Mouse (Mus musculus) hindbrain, embryonic 14.5 days (tissue): ENCODE data around the gene Zfp462. TPM values are rescaled to one million over a fixed set of nuclear protein-coding genes. Genes with fewer than 3 reads are reported as not detected.

Experiments used
- ATAC-seq: fragments of 200-750 bp; cut with Nextera tagmentation; 2 replicates; pipeline ENCODE4 v1.8.0; 2017; ENCODE audit warnings: moderate number of reproducible peaks, mild to moderate bottlenecking, moderate TSS enrichment, moderate library complexity; ENCODE audit not compliant: low FRiP score
- DNase-seq: peaks from one replicate; pipeline ENCODE4 v3.0.0-alpha.2; 2015; ENCODE audit warnings: low spot score
- H3K27ac ChIP-seq: fragments of 300-500 bp; sonication (generic); 2 replicates; pipeline ENCODE4 v1.5.1; 2014; ENCODE audit warnings: mild to moderate bottlenecking, moderate library complexity
- H3K27me3 ChIP-seq: fragments of 300-500 bp; sonication (generic); 2 replicates; pipeline ENCODE4 v1.6.1; 2014; ENCODE audit warnings: mild to moderate bottlenecking, low read length, mixed read lengths; ENCODE audit not compliant: control insufficient read depth, insufficient read depth
- H3K36me3 ChIP-seq: fragments of 300-500 bp; sonication (generic); replicated peaks from 2 replicates; pipeline ENCODE4 v1.6.1; 2014; ENCODE audit not compliant: control insufficient read depth, insufficient read depth
- H3K4me1 ChIP-seq: fragments of 300-500 bp; sonication (generic); replicated peaks from 2 replicates; pipeline ENCODE4 v1.6.1; 2014; ENCODE audit warnings: antibody characterized with exemption, low read length, mixed read lengths; ENCODE audit not compliant: control insufficient read depth, insufficient read depth
- H3K4me2 ChIP-seq: fragments of 300-500 bp; sonication (generic); replicated peaks from 2 replicates; pipeline ENCODE4 v1.6.1; 2014; ENCODE audit warnings: mild to moderate bottlenecking, moderate library complexity
- H3K4me3 ChIP-seq: fragments of 300-500 bp; sonication (generic); replicated peaks from 2 replicates; pipeline ENCODE4 v1.5.1; 2014; ENCODE audit warnings: mild to moderate bottlenecking, low read length
- H3K9ac ChIP-seq: fragments of 300-500 bp; sonication (generic); 2 replicates; pipeline ENCODE4 v1.6.1; 2014
- H3K9me3 ChIP-seq: fragments of 300-500 bp; sonication (generic); 2 replicates; pipeline ENCODE4 v1.6.1; 2016; ENCODE audit warnings: low read length; ENCODE audit not compliant: control insufficient read depth
- WGBS: fragments of 180-500 bp; shearing (Covaris S2); extraction: QIAGEN DNeasy Blood & Tissue Kit; methylation state at CpG from one replicate; pipeline ENCODE4 v1.1.7; 2014; 5-methylcytosine and 5-hydroxymethylcytosine counted together
- polyA plus RNA-seq: library from polyadenylated mRNA; unstranded; fragments of >200 nt; fragmentation: Nextera tagmentation; extraction: Ambion mirVana; gene quantifications from 2 replicates; pipeline ENCODE4 v1.2.1, GENCODE M21; 2014

Gene Zfp462
- polyA plus RNA-seq, 1 experiment from 2014 or later, result 13.8 TPM

DNA sequence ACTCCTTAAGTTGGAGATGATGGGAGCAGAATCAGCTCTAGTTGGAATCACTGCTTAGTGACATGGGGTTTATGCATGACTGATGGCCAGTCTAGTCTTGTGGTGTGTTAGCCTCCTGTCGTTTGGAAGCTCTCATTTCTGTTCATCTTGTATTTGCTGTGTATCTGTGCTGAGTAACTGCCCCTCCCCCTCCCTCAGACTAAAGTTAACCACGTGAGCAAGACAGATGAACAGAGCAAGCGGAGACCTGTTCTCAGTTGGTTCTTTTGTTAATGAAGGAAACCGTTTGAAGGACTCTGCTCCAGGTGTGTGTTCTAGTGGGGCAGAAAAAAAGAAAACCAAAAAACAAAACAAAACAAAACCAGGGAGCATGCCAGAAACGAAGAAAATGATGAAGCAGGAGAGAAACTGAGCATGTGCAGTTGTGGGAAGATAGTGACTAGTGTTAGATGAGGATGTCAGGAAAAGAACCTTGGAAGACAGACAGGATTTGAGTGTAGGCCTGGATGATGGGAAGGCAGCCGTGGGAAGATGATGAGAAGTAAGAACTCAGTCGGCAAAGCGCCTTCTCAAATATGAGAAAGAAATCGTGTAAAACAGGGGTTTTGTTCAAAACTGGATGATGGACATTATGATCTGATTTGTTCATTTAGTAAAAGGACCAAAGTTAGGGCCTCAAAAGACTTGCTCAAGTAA lies 53.4 kb downstream of the Zfp462 start:
- no peak for ATAC-seq
- WGBS, result 79% methylated on average over 9 of the region's 9 CpGs

DNA sequence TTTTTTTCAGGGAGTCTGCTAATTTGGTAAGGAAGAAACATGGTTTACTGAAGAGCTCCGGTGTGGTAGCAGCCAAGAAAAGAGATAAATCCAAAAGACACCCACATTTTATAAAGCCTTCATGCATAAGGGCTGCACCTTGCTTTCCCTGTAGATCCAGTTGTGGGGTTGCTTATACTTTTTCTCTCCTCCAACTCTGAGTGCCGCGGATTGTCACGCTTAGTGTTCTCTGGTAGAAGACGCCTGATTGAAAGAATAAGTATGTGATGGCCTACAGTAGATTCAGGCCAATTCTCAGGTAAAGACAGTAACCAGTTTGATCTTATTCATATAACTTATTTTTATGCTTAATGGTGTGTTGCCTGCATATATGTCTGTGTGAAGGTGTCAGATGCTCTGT lies 54.7 kb downstream of the Zfp462 start:
- no peaks in the 10 kb centered on the region for H3K9me3 ChIP-seq
- H3K4me2 ChIP-seq, result no peak overlapping the region
- no peak for ATAC-seq
- no peaks in the 10 kb centered on the region for H3K27me3 ChIP-seq
- no peak for DNase-seq
- WGBS, result 96% methylated on average over 5 of the region's 5 CpGs
- H3K27ac ChIP-seq, result no peak overlapping the region
- H3K4me3 ChIP-seq, result no peak overlapping the region
- H3K9ac ChIP-seq, result no peak overlapping the region
- H3K36me3 ChIP-seq, result 0 out of 2 replicates have a peak, but pooled peaks cover 6% of the 10 kb centered on the region
- peaks cover 8% of the 10 kb centered on the region for H3K4me1 ChIP-seq

More for the DNA sequence above, 53.4 kb downstream of the Zfp462 start:
- Histone ChIP-seq H3K27me3 (no peaks in the 10 kb centered on the region), H3K4me3 (no peak overlapping the region), H3K27ac (no peak overlapping the region), H3K4me1 (no peaks in the 10 kb centered on the region; the same call in none of the 2 replicates), H3K36me3 (0 out of 2 replicates have a peak, but pooled peaks cover 6% of the 10 kb centered on the region), H3K9me3 (no peaks in the 10 kb centered on the region), H3K4me2 (no peak overlapping the region), H3K9ac (no peak overlapping the region)
- DNase-seq, result no peak

DNA sequence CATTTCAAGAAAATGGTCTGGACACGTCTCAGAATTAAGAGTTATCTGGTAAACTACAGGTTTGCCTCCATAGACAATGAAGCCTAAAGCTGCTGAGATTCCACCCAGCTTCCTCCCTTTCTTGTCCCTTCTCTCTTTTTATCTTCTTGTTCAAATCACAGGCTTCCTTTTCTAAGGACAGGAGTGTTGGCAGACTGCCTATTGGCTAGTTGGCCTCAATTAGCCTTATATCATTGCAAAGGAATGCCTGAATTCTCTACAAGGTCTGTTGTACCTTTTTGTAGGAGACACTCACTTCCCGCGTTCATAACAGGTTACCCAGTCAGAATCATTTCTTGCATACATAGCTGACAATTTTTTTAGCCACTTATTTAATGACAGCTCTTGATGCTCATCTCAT lies 56.5 kb downstream of the Zfp462 start:
- H3K9me3 ChIP-seq, result no peaks in the 10 kb centered on the region
- no peak for ATAC-seq
- H3K4me1 ChIP-seq, result peaks cover 25% of the 10 kb centered on the region
- WGBS, result 90% methylated on average over 3 of the region's 3 CpGs
- no peaks in the 10 kb centered on the region for H3K27me3 ChIP-seq
- no peak for DNase-seq
- H3K27ac ChIP-seq, result no peak overlapping the region
- H3K4me3 ChIP-seq, result no peak overlapping the region
- 0 out of 2 replicates have a peak, but pooled peaks cover 6% of the 10 kb centered on the region for H3K36me3 ChIP-seq
- H3K9ac ChIP-seq, result no peak overlapping the region
- no peak overlapping the region for H3K4me2 ChIP-seq

DNA sequence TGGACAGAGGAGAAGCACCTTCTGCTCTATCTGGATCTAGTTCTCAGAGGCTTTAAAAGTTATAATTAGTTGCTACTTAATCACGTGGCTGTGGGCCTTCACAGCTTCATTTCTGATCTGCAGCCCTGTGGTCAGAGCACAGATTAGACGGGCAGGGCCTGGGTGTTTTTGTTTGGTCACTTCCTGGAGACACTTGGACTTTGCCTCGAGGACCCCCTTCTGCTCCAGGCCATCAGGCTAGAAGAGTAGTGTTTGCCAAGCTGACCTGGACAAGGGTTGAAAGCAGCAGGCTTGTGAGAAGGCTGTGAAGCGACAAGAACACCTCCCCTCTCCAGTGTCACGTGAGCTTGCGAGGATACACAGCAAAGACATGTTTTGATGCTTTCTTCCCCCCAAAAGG lies 58.3 kb downstream of the Zfp462 start:
- H3K27ac ChIP-seq, result 0 out of 2 replicates have a peak overlapping the region, but pooled peaks have one; percentile 94
- no peak overlapping the region for H3K4me2 ChIP-seq
- H3K27me3 ChIP-seq, result no peaks in the 10 kb centered on the region
- ATAC-seq (no peak), DNase-seq (no peak)
- WGBS, result 82% methylated on average over 6 of the region's 6 CpGs
- H3K4me3 ChIP-seq, result no peak overlapping the region
- peaks cover 17% of the 10 kb centered on the region for H3K36me3 ChIP-seq
- H3K4me1 ChIP-seq, result peaks cover 25% of the 10 kb centered on the region
- no peak overlapping the region for H3K9ac ChIP-seq
- H3K9me3 ChIP-seq, result no peaks in the 10 kb centered on the region

DNA sequence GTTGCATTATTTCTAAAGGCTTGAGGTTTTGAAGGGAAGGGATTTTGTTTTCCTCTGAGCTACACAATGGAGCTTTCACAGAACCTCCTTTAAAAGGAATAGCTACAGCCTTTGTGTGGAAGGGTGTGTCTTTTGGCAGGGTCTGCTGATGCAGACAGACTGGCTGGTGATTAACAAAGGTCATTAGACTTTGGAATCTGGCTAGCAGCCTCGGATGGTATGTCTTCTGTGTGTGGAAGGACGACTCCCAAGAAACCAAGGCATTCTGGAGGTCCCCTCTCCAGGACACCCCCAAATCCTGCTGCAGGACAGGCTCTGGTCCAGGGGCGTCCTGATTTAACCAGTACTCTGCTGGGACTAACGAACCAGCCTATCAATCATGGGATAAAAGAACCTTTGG lies 60.2 kb downstream of the Zfp462 start:
- peak overlapping the region; percentile 94 for H3K27ac ChIP-seq
- H3K9me3 ChIP-seq, result no peaks in the 10 kb centered on the region
- peak overlapping the region; percentile 48 for H3K9ac ChIP-seq
- peaks cover 25% of the 10 kb centered on the region for H3K4me1 ChIP-seq
- WGBS, result 10% methylated on average over 4 of the region's 4 CpGs
- H3K4me2 ChIP-seq, result peak overlapping the region; percentile 44
- H3K27me3 ChIP-seq, result no peaks in the 10 kb centered on the region
- H3K36me3 ChIP-seq, result peaks cover 36% of the 10 kb centered on the region
- ATAC-seq, result peak; percentile 69
- peak; percentile 61 for DNase-seq
- H3K4me3 ChIP-seq, result no peak overlapping the region

DNA sequence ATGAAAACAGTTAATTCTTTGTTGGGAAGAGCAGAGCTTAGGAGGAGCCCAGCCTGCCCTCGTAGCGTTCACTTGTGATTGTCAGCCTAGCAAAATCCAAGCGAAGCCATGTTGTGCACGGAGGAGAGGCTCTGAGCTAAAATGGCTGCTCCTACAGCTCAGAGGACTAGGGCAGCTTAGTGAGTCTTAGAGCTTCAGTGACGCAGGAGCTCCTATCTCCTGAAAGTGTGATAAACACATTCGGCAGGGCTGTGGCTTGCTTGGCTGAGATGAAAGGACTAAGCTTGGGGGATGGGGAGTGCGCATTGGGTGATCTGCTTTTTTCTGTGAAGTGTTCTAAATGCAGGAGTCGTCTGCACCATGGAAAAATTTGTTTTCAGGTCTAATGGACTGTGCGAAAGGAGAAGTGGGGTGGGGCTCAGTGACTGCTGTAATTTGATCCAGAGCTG lies 60.7 kb downstream of the Zfp462 start:
- 7% methylated on average over 9 of the region's 9 CpGs for WGBS
- DNase-seq (peak; percentile 57), ATAC-seq (peak; percentile 84)
- H3K27ac ChIP-seq, result peak overlapping the region; percentile 94
- H3K4me1 ChIP-seq, result peaks cover 25% of the 10 kb centered on the region
- peaks cover 41% of the 10 kb centered on the region for H3K36me3 ChIP-seq
- no peak overlapping the region for H3K4me3 ChIP-seq
- no peaks in the 10 kb centered on the region for H3K9me3 ChIP-seq
- H3K9ac ChIP-seq, result peak overlapping the region; percentile 48
- peak overlapping the region; percentile 44 for H3K4me2 ChIP-seq
- no peaks in the 10 kb centered on the region for H3K27me3 ChIP-seq

DNA sequence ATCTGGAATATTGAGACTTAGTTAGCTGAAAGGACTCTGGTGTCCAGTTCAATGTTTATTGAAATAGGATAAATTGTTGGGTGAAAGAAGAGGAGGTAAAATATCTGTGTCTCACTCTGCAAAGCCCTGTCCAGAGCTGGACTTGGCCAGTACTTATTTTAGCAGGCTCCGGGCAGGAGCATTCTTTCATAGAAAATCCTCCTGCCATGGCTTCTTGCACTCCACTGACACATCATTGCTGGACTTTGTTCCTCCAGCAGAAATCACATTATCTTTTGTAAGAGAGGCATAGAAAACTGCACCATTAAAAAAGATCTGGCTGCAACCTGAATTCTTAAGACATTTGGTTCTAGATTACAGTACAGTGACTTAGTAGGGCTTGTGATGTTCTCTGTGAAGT lies 61.2 kb downstream of the Zfp462 start:
- no peak for ATAC-seq
- peak overlapping the region; percentile 48; the same call in 1 of the 2 replicates for H3K9ac ChIP-seq
- 33% methylated on average over 1 of the region's 1 CpGs for WGBS

DNA sequence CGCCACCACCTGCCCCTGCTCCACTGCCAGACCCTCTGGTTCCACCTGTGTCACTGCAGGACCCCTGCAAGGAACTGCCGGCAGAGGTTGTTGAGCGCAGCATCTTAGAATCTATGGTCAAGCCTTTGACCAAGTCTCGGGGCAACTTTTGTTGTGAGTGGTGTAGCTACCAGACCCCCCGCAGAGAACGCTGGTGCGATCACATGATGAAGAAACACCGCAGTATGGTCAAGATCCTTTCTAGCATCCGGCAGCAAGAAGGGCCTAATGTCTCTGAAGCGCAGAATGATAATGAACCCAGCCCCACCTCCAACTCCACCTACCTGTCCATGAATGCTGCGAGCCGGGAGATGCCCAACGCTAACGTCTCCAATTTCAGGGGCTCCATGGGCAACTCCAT lies 63.8 kb downstream of the Zfp462 start:
- peaks cover 65% of the 10 kb centered on the region for H3K36me3 ChIP-seq
- no peak for ATAC-seq

More for the DNA sequence above, 61.2 kb downstream of the Zfp462 start:
- H3K36me3 ChIP-seq, result peaks cover 46% of the 10 kb centered on the region
- no peaks in the 10 kb centered on the region for H3K27me3 ChIP-seq
- DNase-seq, result no peak
- H3K4me3 ChIP-seq, result no peak overlapping the region
- peak overlapping the region; percentile 94 for H3K27ac ChIP-seq
- no peaks in the 10 kb centered on the region for H3K9me3 ChIP-seq
- H3K4me1 ChIP-seq, result peaks cover 25% of the 10 kb centered on the region
- peak overlapping the region; percentile 44 for H3K4me2 ChIP-seq

DNA sequence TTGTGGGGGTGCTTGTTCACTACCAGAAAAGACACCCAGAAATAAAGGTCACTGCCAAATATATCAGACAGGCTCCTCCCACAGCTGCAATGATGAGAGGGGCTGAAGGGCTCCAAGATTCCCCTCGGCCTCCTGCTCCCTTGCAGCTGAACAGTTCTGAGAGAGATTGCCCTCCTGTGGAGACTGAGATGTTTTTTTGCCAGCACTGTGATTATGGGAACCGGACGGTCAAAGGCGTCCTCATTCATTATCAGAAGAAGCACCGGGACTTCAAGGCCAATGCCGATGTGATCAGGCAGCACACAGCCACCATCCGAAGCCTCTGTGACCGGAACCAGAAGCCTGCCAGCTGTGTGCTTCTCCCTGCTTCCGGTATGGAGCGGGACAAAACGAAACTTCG lies 66.5 kb downstream of the Zfp462 start:
- WGBS, result 82% methylated on average over 12 of the region's 12 CpGs
- Histone ChIP-seq H3K9me3 (no peaks in the 10 kb centered on the region), H3K9ac (no peak overlapping the region), H3K27ac (no peak overlapping the region), H3K4me1 (no peaks in the 10 kb centered on the region), H3K4me2 (no peak overlapping the region), H3K4me3 (no peak overlapping the region), H3K27me3 (no peaks in the 10 kb centered on the region), H3K36me3 (peaks cover 93% of the 10 kb centered on the region)
- ATAC-seq (no peak), DNase-seq (no peak)

More for the DNA sequence above, 63.8 kb downstream of the Zfp462 start:
- Histone ChIP-seq H3K4me3 (no peak overlapping the region), H3K4me1 (peaks cover 25% of the 10 kb centered on the region), H3K27me3 (no peaks in the 10 kb centered on the region), H3K9me3 (no peaks in the 10 kb centered on the region), H3K4me2 (no peak overlapping the region), H3K9ac (no peak overlapping the region), H3K27ac (no peak overlapping the region)
- no peak for DNase-seq
- 96% methylated on average over 14 of the region's 14 CpGs for WGBS
